Mouse (Mus musculus): ENCODE measurements around the gene Zfp667. TPM values are rescaled to one million over a fixed set of nuclear protein-coding genes. Genes with fewer than 3 reads are reported as not detected.

Gene Zfp667
- polyA plus RNA-seq, 1 experiment from 2014 or later, result 6.6 TPM

- WGBS, result 2% methylated on average over 26 of the region's 26 CpGs
- Histone ChIP-seq H3K4me1 (peaks cover 3% of the 10 kb centered on the region), H3K27ac (replicated peaks) (peak within 1 kb of the TSS; percentile 89)
Observed at GRCm38 (mm10) chr7:6343501-6344071, 57.2 kb downstream of the Zfp667 start, which contains the start of gene Gm3854. Gene Gm3854, plus strand, starts transcription at chr7:6343759.

GRCm38 (mm10) chr7:6344124-6344523 is 57.7 kb downstream of the Zfp667 start:
- Histone ChIP-seq H3K27ac (replicated peaks) (no peak overlapping the region), H3K36me3 (replicated peaks) (no peaks in the 10 kb centered on the region), H3K9me3 (no peaks in the 10 kb centered on the region), H3K4me1 (peaks cover 3% of the 10 kb centered on the region), H3K4me3 (peak overlapping the region; percentile 71), H3K27me3 (replicated peaks; ENCODE audit: low read depth, poor library complexity, severe bottlenecking) (no peaks in the 10 kb centered on the region)
- DNase-seq (ENCODE audit: low spot score), result no peak
- WGBS, result 36% methylated on average over 10 of the region's 10 CpGs

More at GRCm38 (mm10) chr7:6343501-6344071, 57.2 kb downstream of the Zfp667 start, which contains the start of gene Gm3854:
- peak; percentile 81 for DNase-seq (ENCODE audit: low spot score)
- peak within 1 kb of the TSS; percentile 71 for H3K4me3 ChIP-seq
- no peaks in the 10 kb centered on the region for H3K27me3 ChIP-seq (replicated peaks; ENCODE audit: low read depth, poor library complexity, severe bottlenecking)
- no peaks in the 10 kb centered on the region for H3K36me3 ChIP-seq (replicated peaks)
- H3K9me3 ChIP-seq, result no peaks in the 10 kb centered on the region

Other genes with a start within 250 kb of the Zfp667 start
- 0.05 TPM in 1 of 2 replicates, not detected in the other for gene Nlrp4c, start 241.4 kb upstream of the Zfp667 start, polyA plus RNA-seq (2016; fragmentation: Nextera tagmentation; extraction: Ambion mirVana)
- gene Zfp787, start 130.6 kb upstream of the Zfp667 start, polyA plus RNA-seq (2016; fragmentation: Nextera tagmentation; extraction: Ambion mirVana), result 23.5 and 26.1 TPM in 2 replicates
- 85.1 and 86.3 TPM in 2 replicates for gene Zfp444, start 114.4 kb upstream of the Zfp667 start, polyA plus RNA-seq (2016; fragmentation: Nextera tagmentation; extraction: Ambion mirVana)
- not detected in 2 replicates for gene Galp, start 89.5 kb upstream of the Zfp667 start, polyA plus RNA-seq (2016; fragmentation: Nextera tagmentation; extraction: Ambion mirVana)
- not detected in 2 replicates for gene Zscan5b, start 64.3 kb upstream of the Zfp667 start, polyA plus RNA-seq (2016; fragmentation: Nextera tagmentation; extraction: Ambion mirVana)
- gene Epp13, start 33.9 kb upstream of the Zfp667 start, polyA plus RNA-seq (2016; fragmentation: Nextera tagmentation; extraction: Ambion mirVana), result not detected in 2 replicates
- gene Zfp583, start 44.7 kb downstream of the Zfp667 start, polyA plus RNA-seq (2016; fragmentation: Nextera tagmentation; extraction: Ambion mirVana), result 7.1 and 7.6 TPM in 2 replicates
- 2.3 and 3.1 TPM in 2 replicates for gene Gm3854, start 57.2 kb downstream of the Zfp667 start, polyA plus RNA-seq (2016; fragmentation: Nextera tagmentation; extraction: Ambion mirVana)
- 0.88 and 1.3 TPM in 2 replicates for gene Zfp78, start 76.7 kb downstream of the Zfp667 start, polyA plus RNA-seq (2016; fragmentation: Nextera tagmentation; extraction: Ambion mirVana)
- gene Zfp28, start 96.7 kb downstream of the Zfp667 start, polyA plus RNA-seq (2016; fragmentation: Nextera tagmentation; extraction: Ambion mirVana), result 9.5 and 10.8 TPM in 2 replicates
- gene Smim17, start 112.1 kb downstream of the Zfp667 start, polyA plus RNA-seq (2016; fragmentation: Nextera tagmentation; extraction: Ambion mirVana), result 0.40 and 0.42 TPM in 2 replicates
- not detected in 2 replicates for gene Gm20715, start 123.7 kb downstream of the Zfp667 start, polyA plus RNA-seq (2016; fragmentation: Nextera tagmentation; extraction: Ambion mirVana)
- not detected in 2 replicates for gene Olfr1344, start 152.1 kb downstream of the Zfp667 start, polyA plus RNA-seq (2016; fragmentation: Nextera tagmentation; extraction: Ambion mirVana)
- not detected in 2 replicates for gene Olfr1336, start 169.6 kb downstream of the Zfp667 start, polyA plus RNA-seq (2016; fragmentation: Nextera tagmentation; extraction: Ambion mirVana)
- gene Olfr1346, start 180.5 kb downstream of the Zfp667 start, polyA plus RNA-seq (2016; fragmentation: Nextera tagmentation; extraction: Ambion mirVana), result not detected in 2 replicates
- not detected in 2 replicates for gene Olfr5, start 200.4 kb downstream of the Zfp667 start, polyA plus RNA-seq (2016; fragmentation: Nextera tagmentation; extraction: Ambion mirVana)
- gene Olfr1347, start 213.2 kb downstream of the Zfp667 start, polyA plus RNA-seq (2016; fragmentation: Nextera tagmentation; extraction: Ambion mirVana), result not detected in 2 replicates
- gene Olfr1348, start 222.2 kb downstream of the Zfp667 start, polyA plus RNA-seq (2016; fragmentation: Nextera tagmentation; extraction: Ambion mirVana), result not detected in 2 replicates
- not detected in 2 replicates for gene Olfr1349, start 236.4 kb downstream of the Zfp667 start, polyA plus RNA-seq (2016; fragmentation: Nextera tagmentation; extraction: Ambion mirVana)

Data from embryonic facial prominence, embryonic 10.5 days (tissue).